Mouse (Mus musculus) lung, adult 2 months (tissue): ENCODE measurements around the gene Hoxc8.

Source experiments
- CTCF ChIP-seq: fragments of 200-500 bp; IDR thresholded peaks from 2 replicates; pipeline ENCODE4 v1.5.1; 2011; ENCODE audit warnings: mild to moderate bottlenecking, low read length, control low read depth; ENCODE audit not compliant: insufficient read depth
- POLR2A ChIP-seq: fragments of 200-500 bp; IDR thresholded peaks from 2 replicates; pipeline ENCODE4 v1.6.1; 2011; ENCODE audit warnings: low read depth, mild to moderate bottlenecking, control low read depth, low read length, borderline replicate concordance; ENCODE audit errors: extremely low read depth

DNA sequence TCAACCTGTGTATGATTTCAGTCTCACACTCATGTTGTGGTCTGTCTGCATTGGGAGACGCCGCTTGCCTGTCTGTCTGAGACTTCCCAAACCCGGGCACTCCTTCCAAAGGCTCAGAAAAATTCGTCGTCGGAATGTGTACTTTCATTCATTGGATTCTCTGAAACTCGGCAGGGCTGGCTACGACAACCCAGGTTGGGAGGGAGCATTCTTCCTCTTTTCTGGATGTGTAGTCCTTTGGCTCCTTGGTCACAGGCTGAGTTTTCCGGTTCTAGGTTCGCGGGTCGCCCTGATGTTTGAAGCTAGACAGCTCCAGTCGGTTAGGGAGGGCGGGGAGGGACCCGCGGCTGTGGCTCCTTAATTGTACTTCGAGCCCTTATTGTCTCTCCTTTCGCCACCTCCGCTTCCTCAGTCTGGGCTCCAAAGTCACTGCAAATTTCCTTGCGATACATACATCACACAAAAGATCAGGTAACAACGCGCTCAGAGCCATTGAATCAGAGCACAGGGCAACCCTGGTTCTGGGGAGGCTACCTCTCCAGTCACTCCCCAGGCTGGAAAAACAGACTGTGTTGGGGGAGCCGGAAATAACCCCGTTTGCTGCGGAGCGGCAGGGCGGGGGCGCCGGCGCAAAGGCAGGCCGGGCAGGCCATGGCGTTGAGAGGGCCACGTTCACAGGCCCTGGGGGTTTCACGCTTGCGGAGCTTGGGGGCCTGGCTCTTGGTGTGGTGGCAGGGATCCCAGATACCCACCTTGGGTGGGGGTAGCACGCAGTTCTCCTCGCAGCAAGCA lies 13.6 kb upstream of the Hoxc8 start:
- TF ChIP-seq CTCF (no peak), POLR2A (no peak)
